15 mouse cellular contexts compared by ENCODE assay signal in the genomic region with DNA sequence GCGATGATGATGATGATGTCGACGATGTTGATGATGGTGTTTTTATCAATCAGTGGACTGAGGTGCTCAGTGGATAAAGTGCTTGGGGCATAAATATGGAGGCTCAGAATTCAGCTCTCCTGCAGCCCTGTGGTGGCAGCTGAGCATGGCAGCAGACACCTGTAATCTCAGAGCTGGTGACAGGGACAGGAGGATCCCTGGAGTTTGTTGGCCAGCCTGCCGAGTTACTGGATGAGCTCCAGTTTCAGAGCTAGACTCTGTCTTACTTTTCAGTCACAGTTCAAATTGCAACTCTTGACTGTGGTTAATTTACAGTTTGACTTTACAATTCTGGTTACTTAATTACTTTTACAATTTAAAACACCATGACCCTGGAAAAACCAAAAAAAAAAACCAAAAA. TPM values are rescaled to one million over a fixed set of nuclear protein-coding genes. Genes with fewer than 3 reads are reported as not detected.
"Had no signal": no experiment of that assay in that cellular context is flagged by ENCODE, and none has a peak within 500 bp of the region (broad histone marks: within the 10 kb centered on the region; RNA-seq: fewer than 3 reads in every experiment).

No protein-coding gene starts in this region.

- DNase-seq: lung, adult 18-20 months; lung, embryonic 14.5 days; lung, postnatal 10 days; lung, postnatal 4 days; midbrain, embryonic 14.5 days; retina, postnatal 1 day; right cerebral cortex, adult 18-20 months; right cerebral cortex, postnatal 25 days; right cerebral cortex, postnatal 4 days; spleen, adult 18-20 months; thymus, adult 18-20 months; thymus, postnatal 14 days; thymus, postnatal 36 days had no signal

RNA-seq across cellular contexts. Expression of gene Uncx, which starts 31.1 kb away (rescaled TPM):
- total RNA-seq: megakaryocyte, adult 5-6 weeks; megakaryocyte-erythroid progenitor cell, adult 5-6 weeks had no signal
